Mouse (Mus musculus) brain, embryonic 14.5 days (tissue): ENCODE measurements around the gene B3gat2.

Experiments used
- CTCF ChIP-seq: fragments of 200-500 bp; IDR thresholded peaks from 2 replicates; pipeline ENCODE4 v1.5.1; 2012; ENCODE audit warnings: inconsistent platforms, mild to moderate bottlenecking, moderate library complexity, borderline replicate concordance; ENCODE audit not compliant: insufficient read depth, insufficient read length; ENCODE audit errors: extremely low read depth
- POLR2A ChIP-seq: fragments of 200-500 bp; IDR thresholded peaks from 2 replicates; pipeline ENCODE4 v1.6.1; 2012; ENCODE audit warnings: mild to moderate bottlenecking, inconsistent platforms, borderline replicate concordance; ENCODE audit not compliant: poor library complexity, insufficient read depth, insufficient read length, severe bottlenecking; ENCODE audit errors: extremely low read depth

DNA sequence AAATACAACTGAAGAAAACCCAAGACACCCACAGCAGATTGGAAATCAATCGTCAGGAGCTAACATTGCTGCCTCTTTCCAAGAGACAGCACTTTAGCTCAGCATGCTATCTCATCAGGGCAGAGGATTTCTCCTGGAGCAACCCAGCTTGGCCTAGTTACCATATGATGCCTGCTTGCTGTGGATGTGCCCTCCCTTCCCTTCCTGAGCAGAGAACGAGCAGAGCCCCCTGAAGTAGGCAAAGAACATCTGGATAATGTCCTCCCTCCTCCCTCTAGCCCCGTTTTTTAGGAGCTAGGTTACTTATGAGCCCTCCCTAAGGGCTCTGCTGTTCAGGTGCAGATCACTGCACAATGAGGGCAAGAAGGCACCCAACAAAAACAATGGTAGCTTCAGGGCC, 81.1 kb downstream of the B3gat2 start:
- TF ChIP-seq POLR2A (no peak), CTCF (no peak)
